Mouse (Mus musculus) cortical plate, adult 2 months (tissue): ENCODE measurements around the gene Fam180a.

ENCODE experiments used
- CTCF ChIP-seq: fragments of 200-500 bp; IDR thresholded peaks from 2 replicates; pipeline ENCODE4 v1.5.1; 2011; ENCODE audit warnings: mild to moderate bottlenecking, control low read depth, low read length; ENCODE audit not compliant: insufficient read depth; ENCODE audit errors: extremely low read depth
- POLR2A ChIP-seq: fragments of 200-500 bp; IDR thresholded peaks from 2 replicates; pipeline ENCODE4 v1.6.1; 2011; ENCODE audit warnings: mild to moderate bottlenecking, low read length, control low read depth; ENCODE audit not compliant: insufficient read depth; ENCODE audit errors: extremely low read depth

DNA sequence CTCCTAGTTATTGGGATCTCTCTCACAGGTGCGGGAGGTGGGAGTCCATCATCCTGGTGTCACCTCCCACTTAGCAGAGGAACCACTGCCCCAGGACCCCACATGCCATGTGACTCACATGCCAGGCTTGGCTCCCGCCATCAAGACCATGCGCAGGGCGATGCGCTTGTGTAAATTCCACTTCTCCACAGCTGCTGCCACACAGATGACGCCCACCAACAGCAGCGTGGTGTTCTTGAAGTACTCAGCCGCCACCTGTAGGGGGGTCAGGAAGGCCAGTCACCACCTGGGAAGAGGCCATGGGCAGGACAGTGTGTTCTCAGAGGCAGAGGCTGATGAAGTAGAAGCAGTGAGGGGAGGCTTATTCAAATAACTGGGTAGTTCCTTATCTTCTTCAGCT, 36.3 kb downstream of the Fam180a start:
- TF ChIP-seq CTCF (no peak), POLR2A (no peak)
